Mouse (Mus musculus): Measurements from ENCODE around the gene H2al1f.
"Not testable (repeated sequence)": the region's sequence is repeated elsewhere in the genome, so short reads cannot be mapped to it uniquely, and the experiment has no call there.

The H2al1f gene

DNA sequence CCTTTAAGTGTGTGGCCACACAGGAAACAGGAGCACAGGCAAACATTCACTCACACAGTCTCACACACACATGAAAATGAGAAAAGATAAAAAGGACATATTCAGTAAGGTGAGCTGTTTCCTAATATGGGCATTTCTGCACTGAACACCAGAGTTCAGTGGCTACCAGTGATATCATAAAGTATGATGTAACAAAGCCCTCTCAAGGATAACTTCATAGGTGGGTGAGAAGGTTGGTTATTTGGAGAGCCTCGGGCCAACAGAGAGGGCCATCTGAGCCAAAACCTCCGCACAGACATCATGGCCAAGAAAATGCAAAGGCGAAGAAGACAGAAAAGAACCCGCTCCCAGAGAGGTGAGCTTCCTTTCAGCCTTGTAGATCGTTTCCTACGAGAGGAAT lies at the start of gene H2al1f:
Gene H2al1f, plus strand, starts transcription at position 301 of the 400 bp plus-strand sequence.
- not testable (repeated sequence) for DNase-seq

GRCm38 (mm10) chrX:11267791-11268190 lies 47.2 kb upstream of the H2al1f start:
- DNase-seq, result no peak

DNA sequence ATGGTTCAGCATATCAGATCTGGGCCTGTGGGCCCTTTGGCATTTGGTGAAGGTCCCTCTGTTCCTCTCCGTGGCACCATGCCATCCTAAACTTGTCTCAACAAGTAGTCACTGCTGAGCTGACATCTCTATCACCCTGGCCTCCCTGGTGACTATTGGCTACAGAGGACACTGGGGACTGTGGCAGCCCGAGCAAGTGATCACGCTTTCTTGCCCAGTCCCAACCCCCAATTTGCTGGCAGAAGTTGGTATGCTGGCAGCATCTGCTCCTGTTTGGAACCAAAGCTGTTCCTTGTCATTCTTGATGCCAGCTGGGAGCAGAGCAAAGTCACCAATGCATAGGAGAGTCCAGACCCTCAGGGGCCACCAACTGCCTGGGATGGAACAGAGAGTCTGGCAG lies 45.9 kb upstream of the H2al1f start:
- DNase-seq, result peak; percentile 48 to 66

DNA sequence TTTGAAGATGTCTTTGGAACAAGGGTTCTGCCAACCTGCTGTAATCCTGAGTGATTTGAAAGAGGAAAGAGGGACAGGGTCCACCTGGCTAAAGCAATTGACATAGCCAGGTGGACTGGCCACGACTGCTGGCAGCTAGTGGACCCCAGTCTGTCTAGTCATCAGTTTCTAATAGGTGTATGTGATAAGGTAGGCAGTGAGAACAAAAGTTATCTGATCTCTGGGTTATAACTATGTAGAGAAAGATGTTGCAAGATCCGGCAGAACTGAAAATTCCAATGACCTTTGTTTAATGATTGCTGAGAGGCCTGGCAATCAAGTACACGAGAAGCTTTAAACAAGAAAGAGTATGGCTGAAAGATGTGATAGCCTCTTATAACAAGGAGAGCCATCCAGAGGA lies 41.8 kb upstream of the H2al1f start:
- no peak for DNase-seq

DNA sequence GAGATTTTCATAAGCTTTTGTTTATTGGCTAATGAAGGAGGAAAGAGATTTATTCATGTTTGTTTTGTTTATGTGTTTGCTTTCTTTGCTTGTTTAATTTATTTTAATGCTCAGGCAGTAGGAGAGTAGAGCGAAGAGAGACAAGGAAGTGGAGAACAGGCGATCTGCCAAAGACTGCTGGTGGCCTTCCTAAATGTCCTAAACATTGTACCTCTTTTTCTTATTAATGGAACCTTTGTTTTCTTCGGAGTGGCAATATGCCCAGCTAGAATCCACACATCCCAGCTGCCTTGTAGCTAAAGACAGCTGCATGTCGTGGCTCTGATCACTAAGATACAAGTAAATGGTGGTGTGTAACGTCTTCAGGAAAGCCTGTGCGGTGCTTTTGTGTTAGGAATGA lies 37.9 kb upstream of the H2al1f start:
- no peak for DNase-seq

DNA sequence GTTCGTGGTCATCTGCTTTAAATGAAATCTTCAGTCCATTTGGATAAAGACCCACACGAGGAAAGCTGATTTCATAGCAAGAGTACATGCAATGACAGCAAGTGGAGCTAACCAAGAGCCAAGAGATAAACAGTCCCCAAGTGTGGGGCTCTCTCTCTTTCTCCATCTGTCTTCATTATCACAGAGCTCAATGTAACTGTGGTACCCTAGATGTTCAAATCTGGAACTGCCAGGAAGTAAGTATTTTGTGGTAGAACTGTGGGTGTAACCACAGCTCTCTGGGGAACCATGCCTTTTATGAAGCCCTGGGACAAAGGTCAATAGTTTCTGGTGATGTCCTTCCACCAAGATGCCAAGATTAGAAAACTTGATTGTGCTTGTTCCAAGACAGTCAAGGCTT lies 34.2 kb upstream of the H2al1f start:
- no peak for DNase-seq

- peak; percentile 3 to 19 for DNase-seq
Measured at GRCm38 (mm10) chrX:11288306-11288882, 26.6 kb upstream of the H2al1f start.

DNA sequence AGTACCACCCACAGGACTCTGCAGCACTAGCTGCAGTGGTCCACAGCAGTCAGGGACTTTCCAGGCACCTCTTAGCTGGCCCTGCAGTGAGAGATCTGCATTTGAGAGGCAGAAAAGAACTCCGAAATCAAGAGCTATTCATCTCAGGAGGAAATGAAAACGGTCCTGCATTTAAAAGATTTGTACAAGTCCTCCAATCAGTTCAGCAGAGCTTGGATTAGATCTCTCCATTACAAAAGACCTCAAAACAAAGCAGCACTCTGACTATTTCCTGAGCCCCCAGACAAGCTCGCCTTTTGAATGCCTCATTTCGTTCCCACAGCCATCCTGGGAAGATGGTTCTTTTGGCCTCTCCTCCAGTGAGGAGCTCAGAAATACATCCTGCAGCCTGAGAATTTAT lies 25.7 kb upstream of the H2al1f start:
- no peak for DNase-seq

DNA sequence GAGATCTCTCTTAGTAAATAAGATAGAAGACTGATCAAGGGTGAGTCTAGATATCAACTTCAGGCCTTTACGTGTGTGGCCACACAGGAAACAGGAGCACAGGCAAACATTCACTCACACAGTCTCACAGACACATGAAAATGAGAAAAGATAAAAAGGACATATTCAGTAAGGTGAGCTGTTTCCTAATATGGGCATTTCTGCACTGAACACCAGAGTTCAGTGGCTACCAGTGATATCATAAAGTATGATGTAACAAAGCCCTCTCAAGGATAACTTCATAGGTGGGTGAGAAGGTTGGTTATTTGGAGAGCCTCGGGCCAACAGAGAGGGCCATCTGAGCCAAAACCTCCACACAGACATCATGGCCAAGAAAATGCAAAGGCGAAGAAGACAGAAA lies 16.0 kb upstream of the H2al1f start, which contains the start of gene H2al1a:
Gene H2al1a, plus strand, starts transcription at position 301 of the 400 bp plus-strand sequence.
- not testable (repeated sequence) for DNase-seq

GRCm38 (mm10) chrX:11302132-11302531 lies 12.8 kb upstream of the H2al1f start, which contains the start of gene H2al1b:
Gene H2al1b, plus strand, starts transcription at chrX:11302432.
- DNase-seq, result not testable (repeated sequence)

DNA sequence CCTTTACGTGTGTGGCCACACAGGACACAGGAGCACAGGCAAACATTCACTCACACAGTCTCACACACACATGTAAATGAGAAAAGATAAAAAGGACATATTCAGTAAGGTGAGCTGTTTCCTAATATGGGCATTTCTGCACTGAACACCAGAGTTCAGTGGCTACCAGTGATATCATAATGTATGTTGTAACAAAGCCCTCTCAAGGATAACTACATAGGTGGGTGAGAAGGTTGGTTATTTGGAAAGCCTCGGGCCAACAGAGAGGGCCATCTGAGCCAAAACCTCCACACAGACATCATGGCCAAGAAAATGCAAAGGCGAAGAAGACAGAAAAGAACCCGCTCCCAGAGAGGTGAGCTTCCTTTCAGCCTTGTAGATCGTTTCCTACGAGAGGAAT lies 9.6 kb upstream of the H2al1f start, which contains the start of gene H2al1c:
Gene H2al1c, plus strand, starts transcription at position 301 of the 400 bp plus-strand sequence.
- not testable (repeated sequence) for DNase-seq

- not testable (repeated sequence) for DNase-seq
Measured at GRCm38 (mm10) chrX:11308524-11308923, 6.4 kb upstream of the H2al1f start, which contains the start of gene H2al1d. Gene H2al1d, plus strand, starts transcription at chrX:11308824.

GRCm38 (mm10) chrX:11311634-11312033 lies 3.3 kb upstream of the H2al1f start, which contains the start of gene H2al1e:
Gene H2al1e, plus strand, starts transcription at chrX:11311934.
- DNase-seq, result not testable (repeated sequence)

- not testable (repeated sequence) for DNase-seq
Measured at GRCm38 (mm10) chrX:11317956-11318355, 3.0 kb downstream of the H2al1f start, which contains the start of gene H2al1g. Gene H2al1g, plus strand, starts transcription at chrX:11318256.

- not testable (repeated sequence) for DNase-seq
Measured at GRCm38 (mm10) chrX:11321192-11321591, 6.2 kb downstream of the H2al1f start, which contains the start of gene H2al1h. Gene H2al1h, plus strand, starts transcription at chrX:11321492.

DNA sequence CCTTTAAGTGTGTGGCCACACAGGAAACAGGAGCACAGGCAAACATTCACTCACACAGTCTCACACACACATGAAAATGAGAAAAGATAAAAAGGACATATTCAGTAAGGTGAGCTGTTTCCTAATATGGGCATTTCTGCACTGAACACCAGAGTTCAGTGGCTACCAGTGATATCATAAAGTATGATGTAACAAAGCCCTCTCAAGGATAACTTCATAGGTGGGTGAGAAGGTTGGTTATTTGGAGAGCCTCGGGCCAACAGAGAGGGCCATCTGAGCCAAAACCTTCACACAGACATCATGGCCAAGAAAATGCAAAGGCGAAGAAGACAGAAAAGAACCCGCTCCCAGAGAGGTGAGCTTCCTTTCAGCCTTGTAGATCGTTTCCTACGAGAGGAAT lies 9.4 kb downstream of the H2al1f start, which contains the start of gene H2al1i:
Gene H2al1i, plus strand, starts transcription at position 301 of the 400 bp plus-strand sequence.
- DNase-seq, result not testable (repeated sequence)

DNA sequence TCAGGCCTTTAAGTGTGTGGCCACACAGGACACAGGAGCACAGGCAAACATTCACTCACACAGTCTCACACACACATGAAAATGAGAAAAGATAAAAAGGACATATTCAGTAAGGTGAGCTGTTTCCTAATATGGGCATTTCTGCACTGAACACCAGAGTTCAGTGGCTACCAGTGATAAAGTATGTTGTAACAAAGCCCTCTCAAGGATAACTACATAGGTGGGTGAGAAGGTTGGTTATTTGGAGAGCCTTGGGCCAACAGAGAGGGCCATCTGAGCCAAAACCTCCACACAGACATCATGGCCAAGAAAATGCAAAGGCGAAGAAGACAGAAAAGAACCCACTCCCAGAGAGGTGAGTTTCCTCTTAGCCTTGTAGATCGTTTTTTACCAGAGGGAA lies 12.6 kb downstream of the H2al1f start, which contains the start of gene H2al1j:
Gene H2al1j, plus strand, starts transcription at position 301 of the 400 bp plus-strand sequence.
- not testable (repeated sequence) for DNase-seq

DNA sequence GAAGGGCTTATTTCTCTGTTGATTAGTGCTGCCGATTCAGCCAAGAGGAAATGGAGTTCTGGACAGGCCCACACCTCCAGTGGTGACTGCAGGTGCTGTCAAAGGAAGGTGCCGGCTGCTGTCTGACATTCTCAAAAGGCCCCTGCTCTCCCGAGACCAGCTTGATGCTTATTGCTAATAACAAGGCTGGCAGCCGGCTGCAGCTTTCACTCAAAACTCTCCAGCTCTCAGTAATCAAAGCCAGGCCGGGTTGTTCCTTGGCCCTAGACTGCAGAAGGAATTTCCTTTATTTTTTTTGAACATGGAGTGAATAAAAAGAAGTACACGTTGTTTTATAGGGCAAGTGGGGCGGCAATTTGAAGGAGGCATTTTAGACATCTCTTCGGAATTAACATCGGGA lies 30.8 kb downstream of the H2al1f start:
- peak; percentile 27 to 35 for DNase-seq

- DNase-seq, result peak; percentile 32 to 57
Measured at GRCm38 (mm10) chrX:11346756-11347155, 31.8 kb downstream of the H2al1f start.

GRCm38 (mm10) chrX:11360823-11361222 lies 45.9 kb downstream of the H2al1f start:
- no peak for DNase-seq

- DNase-seq, result no peak
Measured at GRCm38 (mm10) chrX:11361261-11361660, 46.3 kb downstream of the H2al1f start.

DNA sequence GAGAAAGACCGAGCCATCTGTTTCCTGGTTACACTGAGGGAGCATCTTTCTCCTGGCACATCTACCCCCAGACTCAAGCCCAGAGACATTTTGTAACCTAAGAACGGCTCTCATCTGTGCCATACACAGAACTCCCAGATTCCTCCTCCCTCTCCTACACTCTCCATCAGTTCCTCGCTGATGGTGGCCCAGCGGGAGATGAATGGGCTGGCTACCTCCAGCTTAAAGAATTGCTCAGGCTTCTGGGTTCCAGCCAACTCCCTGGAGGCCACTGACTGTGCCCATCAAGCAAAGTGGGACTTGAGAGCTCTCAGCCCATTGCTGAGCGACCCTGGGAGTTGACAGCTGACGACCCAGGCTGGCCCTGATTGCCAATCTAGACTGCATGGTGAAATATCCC lies 48.9 kb downstream of the H2al1f start:
- DNase-seq, result peak; percentile 71 to 74
